9 mouse cellular contexts compared by ENCODE assay signal in the genomic region with DNA sequence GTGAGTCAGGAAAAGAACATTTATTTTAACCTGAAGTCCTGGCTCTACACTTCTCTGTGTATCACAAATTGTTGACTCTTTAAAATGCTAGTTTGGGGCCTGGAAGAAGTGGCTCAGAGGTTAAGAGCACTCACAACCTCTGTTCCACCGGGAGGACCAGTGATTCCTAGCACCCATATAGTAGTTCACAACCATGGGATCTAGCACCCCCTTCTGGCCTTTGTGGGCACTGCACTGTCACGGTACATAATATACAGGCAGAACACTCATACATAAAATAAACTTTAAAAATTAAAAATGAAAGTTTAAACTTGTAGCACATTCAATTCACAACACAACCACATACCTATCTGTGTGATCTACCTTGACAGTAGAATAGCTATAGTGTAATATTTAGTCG. TPM values are rescaled to one million over a fixed set of nuclear protein-coding genes. Genes with fewer than 3 reads are reported as not detected.
DNase-seq lines count a peak whose midpoint lies in the region; ATAC-seq lines count a peak whose summit lies in the region.
"Had no signal": no experiment of that assay in that cellular context is flagged by ENCODE, and none has a peak within 500 bp of the region (broad histone marks: within the 10 kb centered on the region; RNA-seq: fewer than 3 reads in every experiment).

No protein-coding gene starts in this region.

- WGBS in heart, embryonic 12.5 days, result 46% methylated on average over 3 of the region's 3 CpGs
- WGBS in hindbrain, embryonic 16.5 days, result 61% methylated on average over 3 of the region's 3 CpGs

- H3K4me3 ChIP-seq in heart, embryonic 12.5 days, result no peak overlapping the region
- no peak overlapping the region for H3K4me3 ChIP-seq in hindbrain, embryonic 16.5 days (ENCODE audit: low read length)
- H3K4me3 ChIP-seq: liver, embryonic 15.5 days had no signal

- H3K27ac ChIP-seq in heart, embryonic 12.5 days (ENCODE audit: poor library complexity, severe bottlenecking), result no peak overlapping the region
- H3K27ac ChIP-seq in hindbrain, embryonic 16.5 days (ENCODE audit: low read depth, low read length), result no peak overlapping the region
- H3K27ac ChIP-seq: liver, embryonic 15.5 days had no signal

- H3K4me1 ChIP-seq in heart, embryonic 12.5 days (replicated peaks), result peaks cover 14% of the 10 kb centered on the region
- 0 out of 2 replicates have a peak, but pooled peaks cover 3% of the 10 kb centered on the region for H3K4me1 ChIP-seq in hindbrain, embryonic 16.5 days (ENCODE audit: control insufficient read depth, insufficient read depth, low read depth, low read length)

- no peaks in the 10 kb centered on the region for H3K36me3 ChIP-seq in heart, embryonic 12.5 days
- no peaks in the 10 kb centered on the region for H3K36me3 ChIP-seq in hindbrain, embryonic 16.5 days (ENCODE audit: control insufficient read depth, insufficient read depth, low read length)
- H3K36me3 ChIP-seq: liver, embryonic 15.5 days had no signal

- H3K4me2 ChIP-seq in heart, embryonic 12.5 days, result no peak overlapping the region
- no peak overlapping the region for H3K4me2 ChIP-seq in hindbrain, embryonic 16.5 days (ENCODE audit: low read length)
- H3K4me2 ChIP-seq: liver, embryonic 15.5 days had no signal

- no peaks in the 10 kb centered on the region for H3K27me3 ChIP-seq in heart, embryonic 12.5 days (replicated peaks)
- H3K27me3 ChIP-seq in hindbrain, embryonic 16.5 days (replicated peaks; ENCODE audit: control insufficient read depth, insufficient read depth, low read length), result no peaks in the 10 kb centered on the region
- H3K27me3 ChIP-seq: liver, embryonic 15.5 days had no signal

- peak; percentile 8 for DNase-seq in heart, adult 8-10 months (ENCODE audit: low spot score)
- peak; percentile 85 to 86 for DNase-seq in B cell, adult 2 months
- DNase-seq in T-cell, adult 2 months (ENCODE audit: low spot score), result peak; percentile 68
- DNase-seq in retina, postnatal 1 day, result peak; percentile 50
- no peak for DNase-seq in heart, adult 11 months

- no peak overlapping the region for H3K9ac ChIP-seq in heart, embryonic 12.5 days
- H3K9ac ChIP-seq in hindbrain, embryonic 16.5 days (ENCODE audit: low read depth, low read length), result no peak overlapping the region
- H3K9ac ChIP-seq: liver, embryonic 15.5 days had no signal

- H3K9me3 ChIP-seq in heart, embryonic 12.5 days (replicated peaks), result peaks cover 9% of the 10 kb centered on the region
- no peaks in the 10 kb centered on the region for H3K9me3 ChIP-seq in hindbrain, embryonic 16.5 days (ENCODE audit: control insufficient read depth, low read length)
- H3K9me3 ChIP-seq: liver, embryonic 15.5 days had no signal

- no peak for ATAC-seq in heart, embryonic 12.5 days (ENCODE audit: insufficient number of reproducible peaks, low FRiP score)
- ATAC-seq in granulocyte monocyte progenitor cell, adult 5-6 weeks (replicated peaks; ENCODE audit: poor library complexity, severe bottlenecking), result peak; percentile 86
- no peak for ATAC-seq in hindbrain, embryonic 16.5 days

RNA-seq across cellular contexts. Expression of gene Fam120a, which starts 53.9 kb away (rescaled TPM):
- total RNA-seq in heart, adult 8-10 months (2022), result 100 to 1,000 TPM in 3 of 4 experiments, 10 to 100 TPM in 1; 97.4 to 114 (median 105) TPM
- polyA plus RNA-seq in heart, embryonic 12.5 days (2016; fragmentation: Nextera tagmentation; extraction: Ambion mirVana), result 20.7 and 23.5 TPM in 2 replicates
- total RNA-seq in granulocyte monocyte progenitor cell, adult 5-6 weeks (2014; fragmentation: Nextera tagmentation), result 161 and 168 TPM in 2 replicates
- total RNA-seq in granulocyte monocyte progenitor cell, adult 5-6 weeks (2017), result 123 and 128 TPM in 2 replicates
- polyA plus RNA-seq in hindbrain, embryonic 16.5 days (2015; fragmentation: Nextera tagmentation; extraction: Ambion mirVana), result 9.8 and 10.9 TPM in 2 replicates
